Mouse (Mus musculus): ENCODE measurements around the gene Auh. TPM values are rescaled to one million over a fixed set of nuclear protein-coding genes. Genes with fewer than 3 reads are reported as not detected.

The Auh gene
- polyA plus RNA-seq, 1 experiment from 2014 or later: 33.7 TPM

GRCm38 (mm10) chr13:52942876-52943388 is 13.5 kb upstream of the Auh start:
- Histone ChIP-seq H3K4me1 (replicated peaks; ENCODE audit: control insufficient read depth, insufficient read depth, low read length) (0 out of 2 replicates have a peak, but pooled peaks cover 2% of the 10 kb centered on the region), H3K9ac (ENCODE audit: low read length) (no peak overlapping the region), H3K27ac (ENCODE audit: low read depth, low read length) (no peak overlapping the region), H3K36me3 (ENCODE audit: control insufficient read depth, insufficient read depth, low read length) (no peaks in the 10 kb centered on the region), H3K9me3 (ENCODE audit: control insufficient read depth, low read length) (no peaks in the 10 kb centered on the region), H3K27me3 (ENCODE audit: control insufficient read depth, insufficient read depth, low read length) (no peaks in the 10 kb centered on the region), H3K4me3 (ENCODE audit: low read depth, low read length) (no peak overlapping the region), H3K4me2 (ENCODE audit: low read depth, low read length, severe bottlenecking) (no peak overlapping the region)
- DNase-seq (ENCODE audit: low spot score) (no peak), ATAC-seq (replicated peaks; ENCODE audit: low FRiP score) (no peak)
- 59% methylated on average over 1 of the region's 1 CpGs for WGBS

GRCm38 (mm10) chr13:52940956-52941355 is 11.5 kb upstream of the Auh start:
- Histone ChIP-seq H3K4me2 (ENCODE audit: low read depth, low read length, severe bottlenecking) (no peak overlapping the region), H3K27me3 (ENCODE audit: control insufficient read depth, insufficient read depth, low read length) (no peaks in the 10 kb centered on the region), H3K27ac (ENCODE audit: low read depth, low read length) (no peak overlapping the region), H3K9ac (ENCODE audit: low read length) (no peak overlapping the region), H3K4me3 (ENCODE audit: low read depth, low read length) (no peak overlapping the region), H3K9me3 (ENCODE audit: control insufficient read depth, low read length) (no peaks in the 10 kb centered on the region), H3K36me3 (ENCODE audit: control insufficient read depth, insufficient read depth, low read length) (no peaks in the 10 kb centered on the region), H3K4me1 (replicated peaks; ENCODE audit: control insufficient read depth, insufficient read depth, low read length) (0 out of 2 replicates have a peak, but pooled peaks cover 2% of the 10 kb centered on the region)
- ATAC-seq (replicated peaks; ENCODE audit: low FRiP score) (no peak), DNase-seq (ENCODE audit: low spot score) (no peak)
- 86% methylated on average over 7 of the region's 7 CpGs for WGBS

- DNase-seq (ENCODE audit: low spot score) (no peak), ATAC-seq (replicated peaks; ENCODE audit: low FRiP score) (no peak)
- H3K27ac ChIP-seq (ENCODE audit: low read depth, low read length): no peak overlapping the region
- no peaks in the 10 kb centered on the region for H3K27me3 ChIP-seq (ENCODE audit: control insufficient read depth, insufficient read depth, low read length)
- H3K9ac ChIP-seq (ENCODE audit: low read length): no peak overlapping the region
- H3K9me3 ChIP-seq (ENCODE audit: control insufficient read depth, low read length): no peaks in the 10 kb centered on the region
- H3K4me1 ChIP-seq (replicated peaks; ENCODE audit: control insufficient read depth, insufficient read depth, low read length): peaks cover 2% of the 10 kb centered on the region; the same call in 1 of the 2 replicates
- no peaks in the 10 kb centered on the region for H3K36me3 ChIP-seq (ENCODE audit: control insufficient read depth, insufficient read depth, low read length)
- H3K4me2 ChIP-seq (ENCODE audit: low read depth, low read length, severe bottlenecking): no peak overlapping the region
- H3K4me3 ChIP-seq (ENCODE audit: low read depth, low read length): no peak overlapping the region
- 47% methylated on average over 10 of the region's 10 CpGs for WGBS
Observed at GRCm38 (mm10) chr13:52930582-52930981, 1.1 kb upstream of the Auh start.

- ATAC-seq (replicated peaks; ENCODE audit: low FRiP score) (no peak), DNase-seq (ENCODE audit: low spot score) (no peak)
- Histone ChIP-seq H3K4me1 (replicated peaks; ENCODE audit: control insufficient read depth, insufficient read depth, low read length) (peaks cover 2% of the 10 kb centered on the region; the same call in 1 of the 2 replicates), H3K9me3 (ENCODE audit: control insufficient read depth, low read length) (no peaks in the 10 kb centered on the region), H3K4me3 (ENCODE audit: low read depth, low read length) (peak overlapping the region; percentile 82), H3K9ac (ENCODE audit: low read length) (peak overlapping the region; percentile 81; the same call in 1 of the 2 replicates), H3K4me2 (ENCODE audit: low read depth, low read length, severe bottlenecking) (peak overlapping the region; percentile 58; the same call in 1 of the 2 replicates), H3K36me3 (ENCODE audit: control insufficient read depth, insufficient read depth, low read length) (no peaks in the 10 kb centered on the region), H3K27ac (ENCODE audit: low read depth, low read length) (no peak overlapping the region), H3K27me3 (ENCODE audit: control insufficient read depth, insufficient read depth, low read length) (no peaks in the 10 kb centered on the region)
- WGBS: 76% methylated on average over 9 of the region's 9 CpGs
Observed at GRCm38 (mm10) chr13:52928392-52928791, 1.1 kb downstream of the Auh start.

GRCm38 (mm10) chr13:52924457-52924856 is 5.0 kb downstream of the Auh start:
- DNase-seq (ENCODE audit: low spot score) (no peak), ATAC-seq (replicated peaks; ENCODE audit: low FRiP score) (no peak)
- Histone ChIP-seq H3K27ac (ENCODE audit: low read depth, low read length) (no peak overlapping the region), H3K27me3 (ENCODE audit: control insufficient read depth, insufficient read depth, low read length) (no peaks in the 10 kb centered on the region), H3K9ac (ENCODE audit: low read length) (no peak overlapping the region), H3K36me3 (ENCODE audit: control insufficient read depth, insufficient read depth, low read length) (no peaks in the 10 kb centered on the region), H3K4me1 (replicated peaks; ENCODE audit: control insufficient read depth, insufficient read depth, low read length) (no peaks in the 10 kb centered on the region; the same call in 1 of the 2 replicates), H3K4me3 (ENCODE audit: low read depth, low read length) (no peak overlapping the region), H3K4me2 (ENCODE audit: low read depth, low read length, severe bottlenecking) (no peak overlapping the region), H3K9me3 (ENCODE audit: control insufficient read depth, low read length) (no peaks in the 10 kb centered on the region)
- WGBS: 87% methylated on average over 5 of the region's 5 CpGs

- no peak overlapping the region for H3K4me2 ChIP-seq (ENCODE audit: low read depth, low read length, severe bottlenecking)
- no peaks in the 10 kb centered on the region for H3K9me3 ChIP-seq (ENCODE audit: control insufficient read depth, low read length)
- ATAC-seq (replicated peaks; ENCODE audit: low FRiP score): no peak
- no peak overlapping the region for H3K4me3 ChIP-seq (ENCODE audit: low read depth, low read length)
- H3K4me1 ChIP-seq (replicated peaks; ENCODE audit: control insufficient read depth, insufficient read depth, low read length): no peaks in the 10 kb centered on the region
- DNase-seq (ENCODE audit: low spot score): no peak
- no peak overlapping the region for H3K9ac ChIP-seq (ENCODE audit: low read length)
- H3K27ac ChIP-seq (ENCODE audit: low read depth, low read length): no peak overlapping the region
- H3K27me3 ChIP-seq (ENCODE audit: control insufficient read depth, insufficient read depth, low read length): no peaks in the 10 kb centered on the region
- WGBS: 79% methylated on average over 8 of the region's 8 CpGs
- no peaks in the 10 kb centered on the region for H3K36me3 ChIP-seq (ENCODE audit: control insufficient read depth, insufficient read depth, low read length)
Observed at GRCm38 (mm10) chr13:52921966-52922365, 7.5 kb downstream of the Auh start.

GRCm38 (mm10) chr13:52921065-52921825 is 8.2 kb downstream of the Auh start:
- DNase-seq (ENCODE audit: low spot score) (no peak), ATAC-seq (replicated peaks; ENCODE audit: low FRiP score) (no peak)
- Histone ChIP-seq H3K4me2 (ENCODE audit: low read depth, low read length, severe bottlenecking) (no peak overlapping the region), H3K4me1 (replicated peaks; ENCODE audit: control insufficient read depth, insufficient read depth, low read length) (no peaks in the 10 kb centered on the region), H3K36me3 (ENCODE audit: control insufficient read depth, insufficient read depth, low read length) (no peaks in the 10 kb centered on the region), H3K27me3 (ENCODE audit: control insufficient read depth, insufficient read depth, low read length) (no peaks in the 10 kb centered on the region), H3K27ac (ENCODE audit: low read depth, low read length) (no peak overlapping the region), H3K4me3 (ENCODE audit: low read depth, low read length) (no peak overlapping the region), H3K9me3 (ENCODE audit: control insufficient read depth, low read length) (no peaks in the 10 kb centered on the region), H3K9ac (ENCODE audit: low read length) (no peak overlapping the region)
- WGBS: 88% methylated on average over 7 of the region's 7 CpGs

GRCm38 (mm10) chr13:52919790-52920352 is 9.6 kb downstream of the Auh start:
- no peaks in the 10 kb centered on the region for H3K9me3 ChIP-seq (ENCODE audit: control insufficient read depth, low read length)
- DNase-seq (ENCODE audit: low spot score): no peak
- H3K27me3 ChIP-seq (ENCODE audit: control insufficient read depth, insufficient read depth, low read length): no peaks in the 10 kb centered on the region
- WGBS: 81% methylated on average over 10 of the region's 10 CpGs
- no peak overlapping the region for H3K9ac ChIP-seq (ENCODE audit: low read length)
- no peak overlapping the region for H3K27ac ChIP-seq (ENCODE audit: low read depth, low read length)
- H3K4me1 ChIP-seq (replicated peaks; ENCODE audit: control insufficient read depth, insufficient read depth, low read length): no peaks in the 10 kb centered on the region
- no peak for ATAC-seq (replicated peaks; ENCODE audit: low FRiP score)
- H3K4me2 ChIP-seq (ENCODE audit: low read depth, low read length, severe bottlenecking): no peak overlapping the region
- H3K36me3 ChIP-seq (ENCODE audit: control insufficient read depth, insufficient read depth, low read length): no peaks in the 10 kb centered on the region
- no peak overlapping the region for H3K4me3 ChIP-seq (ENCODE audit: low read depth, low read length)

All from forebrain, embryonic 11.5 days (tissue).